8 mouse cellular contexts compared by ENCODE assay signal in the genomic region with DNA sequence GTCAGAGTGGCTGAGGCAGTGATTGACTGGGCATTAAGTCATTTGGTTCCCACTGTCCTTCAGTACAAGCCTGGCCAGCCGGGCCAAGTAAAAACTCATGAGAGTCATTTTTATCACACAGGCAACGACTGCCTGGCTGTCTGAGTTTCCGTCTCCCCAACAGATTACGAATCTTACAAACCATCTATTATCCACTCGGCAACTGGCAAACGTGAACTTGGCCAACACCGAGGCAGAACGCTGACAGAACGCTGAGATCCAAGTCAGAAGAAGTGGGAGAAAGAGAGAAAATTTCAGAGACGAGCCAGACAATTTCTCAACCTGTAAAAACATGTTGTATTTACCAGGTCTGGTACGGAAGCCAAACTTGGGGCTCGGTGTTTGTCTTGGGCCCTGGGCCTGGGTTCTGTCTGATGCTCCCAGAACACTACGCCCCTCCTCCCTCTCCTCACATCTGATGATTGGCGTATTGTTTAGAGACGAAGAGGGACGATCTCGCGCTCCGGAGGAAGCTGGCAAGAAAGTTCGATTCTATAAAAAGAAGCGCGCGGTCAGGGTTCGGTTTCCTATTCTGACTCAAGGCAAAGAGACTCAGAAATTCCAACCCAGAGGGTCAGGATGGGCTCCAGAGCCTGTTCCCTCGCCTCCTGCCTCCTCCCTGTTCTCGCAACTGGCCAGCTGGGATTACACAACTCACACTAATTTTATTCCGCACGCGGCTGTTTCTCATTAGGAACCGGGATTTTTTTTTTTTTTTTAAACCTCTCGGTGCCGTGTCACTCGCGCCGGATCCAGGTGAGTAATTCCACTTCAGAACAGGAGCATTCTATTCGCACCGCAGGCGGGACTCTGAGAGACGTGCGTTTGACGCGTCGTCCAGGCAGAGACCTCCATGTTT. TPM values are rescaled to one million over a fixed set of nuclear protein-coding genes. Genes with fewer than 3 reads are reported as not detected.
DNase-seq lines count a peak whose midpoint lies in the region; ATAC-seq and TF ChIP-seq lines count a peak whose summit lies in the region.

No protein-coding gene starts in this region.

- no peak for TF ChIP-seq CTCF in kidney, postnatal 0 days (IDR thresholded peaks at IDR 0.05; ENCODE audit: low read depth)
- no peak for TF ChIP-seq CTCF in midbrain, postnatal 0 days (IDR thresholded peaks at IDR 0.05)

- peaks cover 15% of the 10 kb centered on the region for H3K27me3 ChIP-seq in forebrain, embryonic 11.5 days (ENCODE audit: control insufficient read depth, insufficient read depth, low read length)
- H3K27me3 ChIP-seq in heart, embryonic 14.5 days (ENCODE audit: control insufficient read depth, insufficient read depth, low read length): no peaks in the 10 kb centered on the region
- H3K27me3 ChIP-seq in kidney, postnatal 0 days (ENCODE audit: insufficient read depth, low read length): no peaks in the 10 kb centered on the region
- peaks cover 13% of the 10 kb centered on the region; the same call in 1 of the 2 replicates for H3K27me3 ChIP-seq in midbrain, postnatal 0 days (ENCODE audit: insufficient read depth, low read length)

- no peak overlapping the region for H3K27ac ChIP-seq in forebrain, embryonic 11.5 days (ENCODE audit: low read depth, low read length)
- H3K27ac ChIP-seq in heart, embryonic 14.5 days (replicated peaks in 1 of 2; ENCODE audit: control insufficient read depth in 1 of 2, insufficient read depth in 1 of 2, low read depth in 2 of 2, low read length in 2 of 2): peak overlapping the region; percentile 50 to 60
- H3K27ac ChIP-seq in kidney, postnatal 0 days: no peak overlapping the region
- no peak overlapping the region for H3K27ac ChIP-seq in midbrain, postnatal 0 days (ENCODE audit: low read depth, low read length)

- H3K4me3 ChIP-seq in forebrain, embryonic 11.5 days (ENCODE audit: low read depth, low read length): peak overlapping the region; percentile 19
- H3K4me3 ChIP-seq in heart, embryonic 14.5 days (ENCODE audit: control insufficient read depth in 1 of 2, insufficient read depth in 1 of 2, low read depth in 1 of 2, low read length in 2 of 2): peak overlapping the region; percentile 36 to 40
- H3K4me3 ChIP-seq in kidney, postnatal 0 days (replicated peaks; ENCODE audit: low read depth, low read length): peak overlapping the region; percentile 26
- peak overlapping the region; percentile 29 for H3K4me3 ChIP-seq in midbrain, postnatal 0 days (ENCODE audit: low read depth, low read length)

- H3K4me2 ChIP-seq in forebrain, embryonic 11.5 days (ENCODE audit: low read depth, low read length, severe bottlenecking): peak overlapping the region; percentile 42
- H3K4me2 ChIP-seq in heart, embryonic 14.5 days (ENCODE audit: low read length): peak overlapping the region; percentile 68
- peak overlapping the region; percentile 59 for H3K4me2 ChIP-seq in kidney, postnatal 0 days (ENCODE audit: low read length)
- peak overlapping the region; percentile 46 for H3K4me2 ChIP-seq in midbrain, postnatal 0 days (ENCODE audit: low read depth, low read length, poor library complexity, severe bottlenecking)

- peak overlapping the region; percentile 14 for H3K9ac ChIP-seq in forebrain, embryonic 11.5 days (ENCODE audit: low read length)
- H3K9ac ChIP-seq in heart, embryonic 14.5 days (ENCODE audit: low read length): peak overlapping the region; percentile 61
- H3K9ac ChIP-seq in kidney, postnatal 0 days (ENCODE audit: low read depth, low read length): peak overlapping the region; percentile 23; the same call in 1 of the 2 replicates
- no peak overlapping the region for H3K9ac ChIP-seq in midbrain, postnatal 0 days (replicated peaks; ENCODE audit: low read length, poor library complexity, severe bottlenecking)

- no peaks in the 10 kb centered on the region for H3K9me3 ChIP-seq in forebrain, embryonic 11.5 days (ENCODE audit: control insufficient read depth, low read length)
- no peaks in the 10 kb centered on the region for H3K9me3 ChIP-seq in heart, embryonic 14.5 days (ENCODE audit: control insufficient read depth, low read length)
- no peaks in the 10 kb centered on the region for H3K9me3 ChIP-seq in kidney, postnatal 0 days (replicated peaks; ENCODE audit: low read length)
- no peaks in the 10 kb centered on the region for H3K9me3 ChIP-seq in midbrain, postnatal 0 days (ENCODE audit: low read length)

- ATAC-seq in forebrain, embryonic 11.5 days (replicated peaks; ENCODE audit: low FRiP score): no peak
- ATAC-seq in heart, embryonic 14.5 days (ENCODE audit: insufficient number of reproducible peaks, insufficient read depth, low FRiP score, low read depth): 0 out of 2 replicates have a peak, but pooled peaks have one; percentile 52
- ATAC-seq in kidney, postnatal 0 days (replicated peaks; ENCODE audit: low FRiP score, low read depth): no peak
- no peak for ATAC-seq in midbrain, postnatal 0 days (ENCODE audit: low FRiP score)

- peaks cover 15% of the 10 kb centered on the region for H3K4me1 ChIP-seq in forebrain, embryonic 11.5 days (replicated peaks; ENCODE audit: control insufficient read depth, insufficient read depth, low read length)
- H3K4me1 ChIP-seq in heart, embryonic 14.5 days (ENCODE audit: control insufficient read depth in 2 of 2, insufficient read depth in 2 of 2, low read length in 2 of 2): peaks cover 18 to 21% of the 10 kb centered on the region in 2 experiments; a peak in 3 of 4 replicates
- H3K4me1 ChIP-seq in kidney, postnatal 0 days (replicated peaks; ENCODE audit: insufficient read depth, low read length): peaks cover 18% of the 10 kb centered on the region; the same call in 1 of the 2 replicates
- no peaks in the 10 kb centered on the region for H3K4me1 ChIP-seq in midbrain, postnatal 0 days (ENCODE audit: insufficient read depth, low read length)

- DNase-seq in B cell, adult 2 months: peak; percentile 40 to 52
- DNase-seq in adrenal gland, postnatal 36 days: peak; percentile 54 to 55
- peak; percentile 58 for DNase-seq in forebrain, embryonic 11.5 days (ENCODE audit: low spot score)
- peak; percentile 71 for DNase-seq in kidney, postnatal 0 days (ENCODE audit: low spot score)
- peak; percentile 25 for DNase-seq in liver
- DNase-seq in midbrain, postnatal 0 days (ENCODE audit: low spot score): peak; percentile 34
- peak; percentile 46 for DNase-seq in telencephalon, adult 2 months (ENCODE audit: low read depth, low spot score)

- 7% methylated on average over 43 of the region's 43 CpGs for WGBS in forebrain, embryonic 11.5 days
- 3% methylated on average over 43 of the region's 43 CpGs for WGBS in heart, embryonic 14.5 days
- 4% methylated on average over 43 of the region's 43 CpGs for WGBS in kidney, postnatal 0 days
- 4% methylated on average over 43 of the region's 43 CpGs for WGBS in midbrain, postnatal 0 days

- no peaks in the 10 kb centered on the region for H3K36me3 ChIP-seq in forebrain, embryonic 11.5 days (ENCODE audit: control insufficient read depth, insufficient read depth, low read length)
- no peaks in the 10 kb centered on the region for H3K36me3 ChIP-seq in heart, embryonic 14.5 days (ENCODE audit: control insufficient read depth, insufficient read depth, low read length)
- no peaks in the 10 kb centered on the region for H3K36me3 ChIP-seq in kidney, postnatal 0 days (ENCODE audit: insufficient read depth, low read length)
- no peaks in the 10 kb centered on the region for H3K36me3 ChIP-seq in midbrain, postnatal 0 days (ENCODE audit: insufficient read depth, low read length)

RNA-seq across cellular contexts. Expression of a gene that starts 46.6 kb away (rescaled TPM):
- 10 to 100 TPM; 36.3 to 42.5 TPM for total RNA-seq in adrenal gland, postnatal 36 days (2021)
- 15.1 and 15.5 TPM in 2 replicates for polyA plus RNA-seq in forebrain, embryonic 11.5 days (2014; fragmentation: Nextera tagmentation; extraction: Ambion mirVana)
- 9.0 and 9.3 TPM in 2 replicates for polyA plus RNA-seq in heart, embryonic 14.5 days (2014; fragmentation: Nextera tagmentation; extraction: Ambion mirVana)
- 7.0 and 7.8 TPM in 2 replicates for polyA plus RNA-seq in kidney, postnatal 0 days (2015; fragmentation: Nextera tagmentation; extraction: Ambion mirVana)
- 29.5 and 30.7 TPM in 2 replicates for total RNA-seq in midbrain, postnatal 0 days (2014; rRNA removed)
- polyA plus RNA-seq in midbrain, postnatal 0 days (2015; fragmentation: Nextera tagmentation; extraction: Ambion mirVana): 8.5 and 10.5 TPM in 2 replicates

Comparison
In these comparisons a context has a peak if more than half of its experiments do, and no peak if none do; other contexts are left out.
1. H3K27ac ChIP-seq: peak in heart, embryonic 14.5 days (2 of 2); none in forebrain, embryonic 11.5 days (single experiment), kidney, postnatal 0 days (single experiment) and midbrain, postnatal 0 days (single experiment).
2. Peak in every context shown above with its lines, with median percentiles within 50 percentile points of each other: DNase-seq, H3K4me2 ChIP-seq and H3K4me3 ChIP-seq.